Mouse (Mus musculus) thymus, postnatal 36 days (tissue): ENCODE data around the gene Hoxd10.

Source experiments
- DNase-seq, 2 experiments: peaks; one replicate each; pipeline ENCODE4 v3.0.0; 2022; ENCODE audit warnings: mixed read lengths in 2 of 2

Hoxd10 gene

GRCm38 (mm10) chr2:74696442-74697335 lies 5.0 kb downstream of the Hoxd10 start:
- no peak for DNase-seq

- no peak for DNase-seq
Measured at GRCm38 (mm10) chr2:74697567-74698121, 5.9 kb downstream of the Hoxd10 start, which contains the start of gene Hoxd9. Gene Hoxd9 (plus strand): TSS chr2:74697727.

- no peak for DNase-seq
Measured at GRCm38 (mm10) chr2:74698201-74699052, 6.7 kb downstream of the Hoxd10 start.

GRCm38 (mm10) chr2:74699053-74699430 lies 7.3 kb downstream of the Hoxd10 start:
- no peak for DNase-seq

- no peak for DNase-seq
Measured at GRCm38 (mm10) chr2:74699664-74700545, 8.2 kb downstream of the Hoxd10 start.

GRCm38 (mm10) chr2:74700546-74701112 lies 8.9 kb downstream of the Hoxd10 start:
- no peak for DNase-seq

- peak; percentile 45 to 61 for DNase-seq
Measured at GRCm38 (mm10) chr2:74701949-74702819, 10.5 kb downstream of the Hoxd10 start.

GRCm38 (mm10) chr2:74702820-74703219 lies 11.1 kb downstream of the Hoxd10 start:
- DNase-seq: no peak

GRCm38 (mm10) chr2:74703317-74703716 lies 11.6 kb downstream of the Hoxd10 start:
- DNase-seq: no peak

GRCm38 (mm10) chr2:74703720-74704392 lies 12.1 kb downstream of the Hoxd10 start:
- no peak for DNase-seq

- DNase-seq: no peak
Measured at GRCm38 (mm10) chr2:74704393-74704998, 12.8 kb downstream of the Hoxd10 start, which contains the start of gene Hoxd8. Gene Hoxd8 (plus strand): TSS chr2:74704615.

GRCm38 (mm10) chr2:74704999-74705466 lies 13.3 kb downstream of the Hoxd10 start:
- no peak for DNase-seq

GRCm38 (mm10) chr2:74705467-74706089 lies 13.9 kb downstream of the Hoxd10 start:
- no peak for DNase-seq

- DNase-seq: no peak
Measured at GRCm38 (mm10) chr2:74706393-74706960, 14.8 kb downstream of the Hoxd10 start.

- no peak for DNase-seq
Measured at GRCm38 (mm10) chr2:74707599-74707998, 15.9 kb downstream of the Hoxd10 start.

- DNase-seq: no peak
Measured at GRCm38 (mm10) chr2:74708676-74709075, 17.0 kb downstream of the Hoxd10 start.

- no peak for DNase-seq
Measured at GRCm38 (mm10) chr2:74709465-74710419, 18.0 kb downstream of the Hoxd10 start.
